Mouse (Mus musculus) cortical plate, adult 2 months (tissue): ENCODE measurements around the gene Cntn6.

Experiments
- CTCF ChIP-seq: fragments of 200-500 bp; IDR thresholded peaks from 2 replicates; pipeline ENCODE4 v1.5.1; 2011; ENCODE audit warnings: mild to moderate bottlenecking, control low read depth, low read length; ENCODE audit not compliant: insufficient read depth; ENCODE audit errors: extremely low read depth
- POLR2A ChIP-seq: fragments of 200-500 bp; IDR thresholded peaks from 2 replicates; pipeline ENCODE4 v1.6.1; 2011; ENCODE audit warnings: mild to moderate bottlenecking, low read length, control low read depth; ENCODE audit not compliant: insufficient read depth; ENCODE audit errors: extremely low read depth

DNA sequence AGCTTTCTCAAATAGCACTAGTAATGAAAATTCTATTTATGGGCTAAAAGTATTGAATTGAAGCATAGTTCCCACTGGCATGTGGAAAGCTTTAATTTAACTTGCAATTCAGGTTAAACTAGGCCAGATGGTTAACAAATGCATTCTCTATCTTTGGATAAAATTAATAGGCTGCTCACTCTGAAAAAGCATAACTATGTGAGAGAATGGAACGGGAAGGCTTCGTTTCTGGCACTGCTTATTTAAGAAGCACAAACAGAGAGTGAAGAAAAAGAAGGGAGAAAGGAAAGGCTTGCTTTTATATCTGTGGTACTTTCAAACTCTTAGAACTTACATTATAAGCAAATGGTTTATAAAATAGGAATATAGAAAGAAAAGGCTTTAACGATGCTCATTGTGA is 268.6 kb downstream of the Cntn6 start:
- no peak for TF ChIP-seq CTCF
- TF ChIP-seq POLR2A = no peak
